Mouse (Mus musculus): ENCODE data around the gene Csrnp1. TPM values are rescaled to one million over a fixed set of nuclear protein-coding genes. Genes with fewer than 3 reads are reported as not detected.

Gene Csrnp1
- polyA plus RNA-seq, 1 experiment, result 7.0 TPM

DNA sequence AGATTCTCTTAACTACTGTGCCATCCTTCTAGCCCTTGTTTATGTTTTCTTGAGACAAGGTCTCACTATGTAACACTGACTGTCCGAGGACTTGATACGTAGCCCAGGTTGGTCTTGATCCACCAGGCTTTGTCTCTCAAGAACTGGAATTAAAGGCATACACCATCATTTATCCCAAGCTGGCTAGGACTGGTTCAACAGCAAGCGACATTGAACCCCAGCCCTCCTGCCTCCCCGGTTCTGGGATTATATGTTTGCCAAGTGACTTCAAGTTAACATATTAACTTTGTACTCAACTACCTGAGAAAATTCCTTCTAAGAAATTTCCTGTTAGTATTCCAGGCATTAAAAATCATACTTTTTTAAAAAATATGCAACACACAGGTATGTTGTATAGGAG, 9.2 kb downstream of the Csrnp1 start:
- peaks cover 32% of the 10 kb centered on the region for H3K4me1 ChIP-seq (ENCODE audit: control insufficient read depth, insufficient read depth, insufficient read length, low read length)
- H3K27ac ChIP-seq (replicated peaks; ENCODE audit: low read depth, low read length), result no peak overlapping the region
- H3K4me3 ChIP-seq (ENCODE audit: insufficient read depth, low read depth, low read length), result no peak overlapping the region

DNA sequence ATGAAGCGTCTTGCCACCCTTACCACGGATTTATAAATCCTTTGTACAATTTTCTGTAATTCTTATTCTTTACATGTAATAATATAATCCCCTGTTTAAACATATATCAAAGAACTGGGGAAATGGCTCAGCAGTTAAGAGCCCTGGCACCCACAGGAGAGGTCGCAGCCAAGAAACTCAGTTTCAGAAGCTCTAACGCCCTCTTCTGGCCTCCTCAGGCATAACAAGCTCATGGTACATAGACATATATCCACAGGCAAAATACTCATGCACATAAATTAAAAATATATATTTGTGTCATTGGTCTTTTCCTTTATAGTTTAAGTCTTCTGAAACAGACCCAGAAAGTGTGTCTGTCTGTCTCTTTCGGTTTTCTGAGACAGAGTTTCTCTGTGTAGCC, 9.8 kb downstream of the Csrnp1 start:
- Histone ChIP-seq H3K4me3 (ENCODE audit: insufficient read depth, low read depth, low read length) (no peak overlapping the region), H3K4me1 (ENCODE audit: control insufficient read depth, insufficient read depth, insufficient read length, low read length) (peaks cover 29% of the 10 kb centered on the region), H3K27ac (replicated peaks; ENCODE audit: low read depth, low read length) (no peak overlapping the region)

DNA sequence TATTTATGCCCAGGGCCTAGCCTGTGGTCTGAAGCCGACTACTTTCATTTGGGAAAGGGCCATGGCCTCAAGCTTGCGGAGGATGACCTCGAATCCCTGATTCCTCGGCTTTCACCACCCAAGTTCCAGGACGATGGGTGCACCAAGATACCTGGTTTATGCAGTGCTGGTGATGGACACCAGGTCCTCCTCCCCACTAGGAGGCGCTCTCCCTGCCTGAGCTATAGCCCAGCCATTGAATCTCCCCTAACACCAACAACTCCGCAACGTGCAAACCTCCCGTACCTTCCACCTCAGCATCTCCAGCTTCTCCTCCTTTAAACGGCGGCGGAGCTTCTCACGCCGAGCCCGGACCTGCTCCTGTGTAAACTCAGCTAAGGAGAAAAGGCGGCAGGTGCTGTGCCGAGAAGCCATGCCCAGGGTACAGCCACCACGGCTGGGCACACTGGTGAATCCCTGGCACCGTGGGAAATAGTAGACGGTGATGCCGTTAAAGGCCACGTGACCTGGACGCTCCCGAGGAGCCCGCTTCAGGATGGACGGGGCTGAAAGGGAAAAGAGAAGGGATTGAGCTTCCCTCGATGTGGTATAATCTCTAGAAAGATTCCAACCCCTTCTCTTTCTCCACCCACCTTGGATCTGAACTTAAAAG, 10.5 kb downstream of the Csrnp1 start:
- H3K4me3 ChIP-seq (ENCODE audit: insufficient read depth, low read depth, low read length), result no peak overlapping the region
- peaks cover 27% of the 10 kb centered on the region for H3K4me1 ChIP-seq (ENCODE audit: control insufficient read depth, insufficient read depth, insufficient read length, low read length)
- no peak overlapping the region for H3K27ac ChIP-seq (replicated peaks; ENCODE audit: low read depth, low read length)

DNA sequence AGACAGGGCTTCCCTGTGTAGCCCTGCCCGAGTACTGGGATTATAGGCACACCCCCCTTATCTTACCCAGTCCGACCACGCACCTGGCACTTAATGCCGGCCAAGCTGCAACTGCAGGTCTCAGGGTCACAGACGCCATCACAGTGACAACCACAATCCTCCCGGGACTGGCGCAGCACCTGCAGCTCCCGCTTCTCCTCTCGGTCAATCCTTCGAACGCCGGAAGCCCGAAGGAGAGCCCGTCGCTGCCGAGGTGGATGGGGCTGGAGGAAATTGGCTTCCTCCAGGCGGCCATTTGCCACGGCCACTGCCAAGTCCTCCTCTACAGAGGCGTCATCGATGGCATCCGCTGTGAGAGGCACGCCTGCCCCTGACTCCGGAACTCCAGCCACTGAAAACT, 11.2 kb downstream of the Csrnp1 start:
- Histone ChIP-seq H3K4me1 (ENCODE audit: control insufficient read depth, insufficient read depth, insufficient read length, low read length) (peaks cover 22% of the 10 kb centered on the region), H3K4me3 (ENCODE audit: insufficient read depth, low read depth, low read length) (no peak overlapping the region), H3K27ac (replicated peaks; ENCODE audit: low read depth, low read length) (no peak overlapping the region)

DNA sequence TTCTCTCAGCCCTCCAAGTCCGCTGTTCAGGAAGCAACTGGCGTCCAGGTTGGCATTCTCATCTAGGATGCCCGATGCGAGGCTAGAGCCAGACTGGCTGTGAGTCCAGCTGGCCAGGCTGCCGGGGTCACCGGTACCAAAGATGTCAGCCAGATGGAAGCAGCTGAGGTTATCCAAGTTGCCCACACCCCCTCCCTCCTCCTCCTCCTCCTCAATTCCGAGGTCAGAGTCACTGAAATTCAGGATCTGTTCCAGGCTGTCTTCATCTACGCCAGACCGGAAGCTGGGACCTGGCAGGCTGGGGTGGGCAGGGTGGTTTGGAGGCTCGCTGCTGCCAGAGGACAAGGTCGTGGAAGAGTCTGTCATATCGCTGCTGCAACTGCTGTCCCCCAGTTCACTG, 11.9 kb downstream of the Csrnp1 start:
- H3K27ac ChIP-seq (replicated peaks; ENCODE audit: low read depth, low read length), result no peak overlapping the region
- H3K4me3 ChIP-seq (ENCODE audit: insufficient read depth, low read depth, low read length), result no peak overlapping the region
- H3K4me1 ChIP-seq (ENCODE audit: control insufficient read depth, insufficient read depth, insufficient read length, low read length), result peaks cover 17% of the 10 kb centered on the region

DNA sequence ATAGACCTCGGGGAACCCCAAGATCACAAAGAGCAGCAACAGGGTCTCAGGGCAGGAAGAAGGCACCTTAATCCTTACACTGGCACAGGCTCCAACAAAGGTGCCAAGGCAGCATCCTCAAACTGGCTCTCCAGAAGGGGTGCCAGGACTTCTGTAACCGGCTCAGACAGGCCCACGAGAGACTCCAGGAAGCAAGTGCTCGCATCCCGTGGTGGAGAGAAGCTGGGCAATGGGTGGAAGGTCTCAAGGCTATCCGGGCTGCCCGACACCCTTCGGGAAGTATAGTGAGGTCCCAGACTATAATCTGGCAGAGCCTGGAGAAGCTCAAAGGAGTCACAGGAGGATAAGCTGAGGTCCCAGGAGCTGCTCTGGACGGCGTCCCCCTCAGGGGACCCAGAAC, 12.3 kb downstream of the Csrnp1 start:
- Histone ChIP-seq H3K4me1 (ENCODE audit: control insufficient read depth, insufficient read depth, insufficient read length, low read length) (peaks cover 13% of the 10 kb centered on the region), H3K27ac (replicated peaks; ENCODE audit: low read depth, low read length) (no peak overlapping the region), H3K4me3 (ENCODE audit: insufficient read depth, low read depth, low read length) (no peak overlapping the region)

DNA sequence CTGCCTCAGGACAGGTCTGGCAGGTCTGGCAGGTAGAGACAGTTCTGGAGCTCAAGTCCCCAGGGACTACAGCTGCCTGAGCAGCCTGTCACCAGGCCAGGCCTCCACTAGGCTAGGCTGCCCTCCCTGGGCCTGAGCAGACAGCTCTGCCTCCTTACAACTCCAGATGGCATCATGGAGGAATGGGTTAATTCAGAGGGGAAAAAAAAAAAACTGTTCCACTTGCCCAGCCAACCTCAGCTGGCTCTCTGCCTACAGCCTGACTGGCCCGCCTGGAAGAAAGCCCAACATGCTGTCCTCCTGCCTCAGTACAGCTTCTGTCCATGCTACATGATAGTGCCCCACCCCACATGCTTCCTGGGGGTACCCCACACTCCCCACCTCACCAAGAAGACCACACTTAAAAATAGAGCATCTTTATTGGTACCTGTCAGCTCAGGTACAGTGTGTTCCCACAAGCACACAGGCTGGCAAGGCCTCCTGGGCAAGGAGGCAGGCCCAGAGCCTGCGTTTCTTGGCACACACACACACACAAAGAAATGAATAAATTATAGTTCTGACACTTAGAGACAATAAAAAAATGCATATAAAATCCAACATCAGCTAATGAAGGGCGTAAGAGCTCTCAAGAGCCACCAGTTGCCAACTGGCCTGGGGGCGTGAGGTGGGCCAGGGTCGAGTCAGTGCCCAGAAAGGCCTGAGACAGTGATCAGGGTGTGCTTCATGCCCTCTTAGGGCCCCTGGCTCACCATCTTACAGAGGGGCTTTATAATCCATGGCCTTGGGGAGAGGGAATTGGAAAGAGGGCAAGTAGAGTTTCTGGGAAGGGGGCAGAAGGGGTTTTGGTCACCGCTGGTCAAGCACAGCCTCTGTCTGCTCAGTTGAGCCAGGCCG, 13.4 kb downstream of the Csrnp1 start:
- peaks cover 8% of the 10 kb centered on the region for H3K4me1 ChIP-seq (ENCODE audit: control insufficient read depth, insufficient read depth, insufficient read length, low read length)
- no peak overlapping the region for H3K27ac ChIP-seq (replicated peaks; ENCODE audit: low read depth, low read length)
- no peak overlapping the region for H3K4me3 ChIP-seq (ENCODE audit: insufficient read depth, low read depth, low read length)

DNA sequence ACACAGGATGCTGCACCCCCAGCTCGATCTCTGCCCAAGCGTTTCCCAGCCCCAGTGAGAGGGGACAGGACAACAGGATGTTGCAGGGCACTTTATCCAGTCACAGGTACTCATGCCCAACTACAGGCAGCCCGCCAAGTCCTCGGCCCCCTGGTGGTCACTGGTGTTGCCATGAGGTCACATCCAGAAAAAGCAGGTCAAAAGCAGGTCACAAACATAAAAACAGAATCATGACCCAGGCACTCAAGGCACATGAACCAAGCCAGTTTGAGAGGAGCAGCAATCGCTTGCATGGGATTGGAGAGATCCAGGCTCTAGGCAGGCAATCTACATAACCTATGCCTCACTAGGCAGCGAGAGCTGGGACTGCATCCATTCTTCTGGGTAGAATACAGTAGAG, 14.2 kb downstream of the Csrnp1 start:
- peaks cover 8% of the 10 kb centered on the region for H3K4me1 ChIP-seq (ENCODE audit: control insufficient read depth, insufficient read depth, insufficient read length, low read length)
- no peak overlapping the region for H3K4me3 ChIP-seq (ENCODE audit: insufficient read depth, low read depth, low read length)
- no peak overlapping the region for H3K27ac ChIP-seq (replicated peaks; ENCODE audit: low read depth, low read length)

DNA sequence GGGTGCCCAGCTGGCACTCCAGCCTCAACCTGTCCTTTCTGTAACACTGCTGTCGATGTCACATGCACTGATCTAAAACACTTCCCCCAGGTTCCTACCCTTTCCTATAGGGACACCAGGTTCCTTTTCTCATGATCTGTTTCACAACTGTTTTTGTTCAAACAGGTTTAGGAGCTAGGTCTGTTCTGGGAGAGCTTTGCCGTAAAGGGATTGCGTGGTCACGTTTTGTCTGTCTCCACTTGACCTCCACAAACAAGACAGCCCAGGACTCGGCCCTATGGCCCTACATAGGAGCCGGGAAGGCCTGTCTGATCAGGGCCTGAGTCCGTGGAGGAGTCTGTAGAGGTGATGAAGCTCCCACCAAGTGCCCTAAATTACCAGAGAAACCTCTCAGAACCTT, 14.6 kb downstream of the Csrnp1 start:
- no peak overlapping the region for H3K27ac ChIP-seq (replicated peaks; ENCODE audit: low read depth, low read length)

DNA sequence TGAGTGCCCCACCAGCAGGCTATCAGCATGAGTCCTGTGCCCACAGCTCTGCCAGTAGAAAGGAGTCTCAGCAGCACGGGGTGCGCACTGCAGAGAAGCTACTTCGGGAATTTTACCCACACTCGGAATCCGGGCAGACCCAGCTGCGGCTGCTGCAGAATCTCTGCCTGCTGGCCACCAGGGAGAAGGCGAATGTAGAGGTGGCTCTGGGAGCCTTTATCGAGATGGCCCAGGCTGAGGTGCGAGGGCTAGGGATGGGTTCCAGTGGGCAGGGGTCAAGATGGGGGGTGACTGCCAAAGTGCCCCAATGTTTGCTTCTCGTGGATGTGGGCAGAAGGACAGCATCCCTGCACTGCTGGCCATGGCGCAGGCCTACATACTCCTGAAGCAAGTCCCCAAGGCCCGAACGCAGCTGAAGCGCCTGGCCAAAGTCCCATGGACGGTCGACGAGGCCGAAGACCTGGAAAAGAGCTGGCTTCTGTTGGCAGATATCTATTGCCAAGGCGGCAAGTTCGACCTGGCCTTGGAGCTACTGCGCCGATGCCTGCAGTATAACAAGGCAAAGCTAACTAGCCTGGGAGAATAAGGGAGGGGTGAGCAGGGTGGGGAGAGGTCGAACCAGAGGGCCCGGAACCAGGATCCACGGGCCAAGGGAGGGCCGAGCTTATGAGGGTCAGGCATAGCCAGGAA, 18.1 kb downstream of the Csrnp1 start:
- Histone ChIP-seq H3K4me1 (ENCODE audit: control insufficient read depth, insufficient read depth, insufficient read length, low read length) (peaks cover 12% of the 10 kb centered on the region), H3K4me3 (ENCODE audit: insufficient read depth, low read depth, low read length) (no peak overlapping the region), H3K27ac (replicated peaks; ENCODE audit: low read depth, low read length) (no peak overlapping the region)

More for the DNA sequence above, 14.6 kb downstream of the Csrnp1 start:
- no peak overlapping the region for H3K4me3 ChIP-seq (ENCODE audit: insufficient read depth, low read depth, low read length)
- peaks cover 8% of the 10 kb centered on the region for H3K4me1 ChIP-seq (ENCODE audit: control insufficient read depth, insufficient read depth, insufficient read length, low read length)

DNA sequence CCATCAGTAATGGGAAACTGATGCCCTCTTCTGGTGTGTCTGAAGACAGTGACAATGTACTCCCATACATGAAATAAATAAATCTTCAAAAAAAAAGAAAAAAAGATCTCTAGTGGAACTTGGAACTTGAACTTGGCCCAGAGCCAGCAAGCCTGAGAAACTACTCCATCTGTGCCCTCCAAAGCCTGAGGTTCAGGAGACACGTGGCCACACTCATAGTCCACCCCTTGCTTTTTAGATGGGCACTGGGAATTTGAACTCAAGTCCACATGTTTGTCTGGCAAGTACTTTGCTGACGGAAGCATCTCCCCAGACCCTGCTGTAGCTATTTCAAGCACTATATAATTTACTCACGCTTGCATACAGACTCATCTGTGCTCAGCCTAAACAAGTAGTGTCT, 19.3 kb downstream of the Csrnp1 start:
- H3K4me3 ChIP-seq (ENCODE audit: insufficient read depth, low read depth, low read length), result no peak overlapping the region
- peaks cover 4% of the 10 kb centered on the region; the same call in 1 of the 2 replicates for H3K4me1 ChIP-seq (ENCODE audit: control insufficient read depth, insufficient read depth, insufficient read length, low read length)
- H3K27ac ChIP-seq (replicated peaks; ENCODE audit: low read depth, low read length), result no peak overlapping the region

DNA sequence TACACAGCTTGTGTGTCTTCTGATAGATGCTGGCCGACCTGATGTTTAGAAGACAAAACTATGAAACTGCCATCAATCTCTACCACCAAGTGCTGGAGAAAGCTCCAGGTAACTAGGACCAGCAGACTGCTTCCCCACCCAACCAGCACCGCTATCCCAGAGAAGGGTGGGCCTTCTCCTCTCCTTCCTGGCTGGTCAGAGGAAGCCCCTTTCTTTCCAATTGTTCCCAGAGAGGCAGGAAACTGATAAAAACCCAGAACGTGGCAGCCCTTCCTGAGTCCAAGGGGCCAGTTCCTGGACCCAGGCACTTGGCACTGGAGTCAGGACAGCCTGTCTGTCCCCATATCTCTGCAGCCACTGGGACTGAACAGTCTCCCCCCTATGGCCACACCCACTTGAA, 20.3 kb downstream of the Csrnp1 start:
- H3K4me3 ChIP-seq (ENCODE audit: insufficient read depth, low read depth, low read length), result no peak overlapping the region
- H3K4me1 ChIP-seq (ENCODE audit: control insufficient read depth, insufficient read depth, insufficient read length, low read length), result peaks cover 4% of the 10 kb centered on the region; the same call in 1 of the 2 replicates
- peak overlapping the region; percentile 62 for H3K27ac ChIP-seq (replicated peaks; ENCODE audit: low read depth, low read length)

DNA sequence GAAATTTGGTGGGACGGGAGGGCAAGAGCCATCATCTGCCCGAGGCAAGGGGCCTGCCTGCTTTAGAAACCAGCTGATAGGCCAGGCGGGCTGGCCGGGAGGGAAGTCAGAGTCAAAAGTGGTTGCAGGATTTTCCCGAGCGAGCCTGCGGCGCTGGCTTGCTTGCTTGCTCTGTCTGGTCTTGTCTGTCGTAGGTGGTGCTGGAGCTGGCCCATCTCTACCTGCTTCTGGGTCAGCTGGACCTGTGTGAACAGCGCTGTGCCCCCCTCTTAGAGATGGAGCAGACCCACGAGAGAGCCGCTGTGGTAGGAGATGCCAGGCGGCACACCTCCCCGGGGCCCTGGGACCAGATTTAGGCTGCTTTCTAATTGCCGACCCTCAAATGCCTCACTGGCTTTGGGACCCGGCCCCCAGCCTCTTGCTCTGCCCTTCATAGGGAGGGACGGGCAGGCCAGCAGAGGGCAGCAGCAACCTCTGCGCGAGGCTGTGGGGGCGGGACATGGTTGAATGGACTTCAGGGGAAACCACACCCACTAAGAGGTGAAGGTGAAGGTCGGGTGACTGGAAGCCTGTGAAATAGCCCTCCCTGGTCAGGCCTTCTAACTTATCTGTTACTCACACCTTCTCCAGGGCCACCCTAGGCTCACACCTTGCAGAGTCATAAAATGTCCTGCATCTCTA, 21.3 kb downstream of the Csrnp1 start:
- Histone ChIP-seq H3K27ac (replicated peaks; ENCODE audit: low read depth, low read length) (peak overlapping the region; percentile 48), H3K4me1 (ENCODE audit: control insufficient read depth, insufficient read depth, insufficient read length, low read length) (peaks cover 4% of the 10 kb centered on the region; the same call in 1 of the 2 replicates), H3K4me3 (ENCODE audit: insufficient read depth, low read depth, low read length) (no peak overlapping the region)

DNA sequence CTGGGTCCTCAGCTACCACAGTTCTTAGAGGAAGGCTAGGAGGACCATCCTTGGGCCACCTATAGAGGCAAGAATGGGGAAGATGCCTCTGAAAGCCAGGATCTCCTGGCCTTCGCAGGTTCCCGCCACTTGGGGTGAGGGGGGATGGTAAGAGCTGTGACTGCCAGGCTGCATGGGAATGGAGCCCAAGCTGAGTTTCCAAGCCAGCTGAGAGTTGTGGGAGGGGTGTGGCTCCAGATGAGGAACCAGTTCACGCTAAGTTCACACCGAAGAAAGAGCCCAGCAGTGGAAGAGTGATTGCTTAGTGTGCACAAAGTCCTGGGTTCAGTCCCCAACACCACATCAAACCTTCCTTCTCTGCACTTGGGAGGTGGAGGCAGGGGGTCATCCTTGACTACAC, 22.2 kb downstream of the Csrnp1 start:
- H3K4me3 ChIP-seq (ENCODE audit: insufficient read depth, low read depth, low read length), result no peak overlapping the region
- H3K4me1 ChIP-seq (ENCODE audit: control insufficient read depth, insufficient read depth, insufficient read length, low read length), result peaks cover 4% of the 10 kb centered on the region; the same call in 1 of the 2 replicates
- no peak overlapping the region for H3K27ac ChIP-seq (replicated peaks; ENCODE audit: low read depth, low read length)

DNA sequence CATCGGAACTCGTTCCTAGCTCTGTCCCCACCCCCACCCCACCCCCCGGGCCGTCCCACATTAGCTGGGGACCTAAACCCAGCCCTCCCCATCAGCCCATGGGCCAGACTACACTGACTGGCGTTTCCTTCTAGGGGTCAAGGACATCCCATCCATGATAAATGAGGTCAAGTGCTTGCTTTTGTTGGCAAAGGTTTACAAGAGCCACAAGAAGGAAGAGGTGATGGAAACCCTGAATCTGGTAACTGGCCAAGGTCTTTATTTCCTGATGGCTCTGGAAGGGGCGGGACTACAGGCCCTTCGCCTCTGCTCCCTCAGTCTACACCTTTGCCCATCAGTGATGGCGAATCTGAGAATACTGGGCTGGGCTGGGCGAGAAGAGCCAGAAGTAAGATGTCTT, 25.6 kb downstream of the Csrnp1 start:
- no peak overlapping the region for H3K4me3 ChIP-seq (ENCODE audit: insufficient read depth, low read depth, low read length)
- no peak overlapping the region for H3K27ac ChIP-seq (replicated peaks; ENCODE audit: low read depth, low read length)
- peaks cover 2% of the 10 kb centered on the region; the same call in 1 of the 2 replicates for H3K4me1 ChIP-seq (ENCODE audit: control insufficient read depth, insufficient read depth, insufficient read length, low read length)
